Mouse (Mus musculus) liver, adult 2 months (tissue): ENCODE measurements at regions not wholly inside any gene's neighbourhood (a gene's known extent, or its start where the extent isn't known, plus 50 kb on each side); places are given as distances from the start of the nearest gene placed in this dataset.

Source experiments
- DNase-seq: peaks from one replicate; pipeline ENCODE4 v3.0.0-alpha.2; 2011; ENCODE audit warnings: low read depth, low spot score; ENCODE audit errors: extremely low read depth
- H3K27ac ChIP-seq: fragments of 200-500 bp; replicated peaks from 2 replicates; pipeline ENCODE4 v1.5.1; 2012; ENCODE audit warnings: low read depth, mild to moderate bottlenecking, control low read depth, inconsistent platforms, low read length; ENCODE audit not compliant: insufficient read depth
- H3K27me3 ChIP-seq: fragments of 200-500 bp; 2 replicates; pipeline ENCODE4 v1.6.1; 2012; ENCODE audit warnings: mild to moderate bottlenecking, moderate library complexity, low read length, inconsistent platforms; ENCODE audit not compliant: control insufficient read depth, insufficient read depth
- H3K36me3 ChIP-seq: fragments of 200-500 bp; 2 replicates; pipeline ENCODE4 v1.6.1; 2012; ENCODE audit warnings: low read length, inconsistent platforms; ENCODE audit not compliant: control insufficient read depth, insufficient read depth
- H3K4me1 ChIP-seq: fragments of 200-500 bp; 2 replicates; pipeline ENCODE4 v1.6.1; 2011; ENCODE audit warnings: low read length; ENCODE audit not compliant: control insufficient read depth, insufficient read depth
- H3K4me3 ChIP-seq: fragments of 200-500 bp; 2 replicates; pipeline ENCODE4 v1.5.1; 2011; ENCODE audit warnings: low read depth, mild to moderate bottlenecking, control low read depth, low read length, moderate library complexity; ENCODE audit not compliant: insufficient read depth
- H3K79me2 ChIP-seq: fragments of 200-500 bp; 2 replicates; pipeline ENCODE4 v1.6.1; 2012; ENCODE audit warnings: inconsistent platforms, mild to moderate bottlenecking, low read length, moderate library complexity; ENCODE audit not compliant: control insufficient read depth, insufficient read depth
- H3K9ac ChIP-seq: fragments of 200-500 bp; 2 replicates; pipeline ENCODE4 v1.6.1; 2012; ENCODE audit warnings: low read depth, mild to moderate bottlenecking, control low read depth, inconsistent platforms, low read length
- CTCF ChIP-seq: fragments of 200-500 bp; IDR thresholded peaks from 2 replicates; pipeline ENCODE4 v1.5.1; 2011; ENCODE audit warnings: low read depth, low read length, control low read depth
- POLR2A ChIP-seq: fragments of 200-500 bp; IDR thresholded peaks from 2 replicates; pipeline ENCODE4 v1.6.1; 2011; ENCODE audit warnings: low read length, control low read depth; ENCODE audit not compliant: insufficient read depth; ENCODE audit errors: extremely low read depth
- WGBS: fragments of 180-500 bp; shearing (Covaris S2); methylation state at CpG from one replicate; pipeline ENCODE4 v1.1.7; 2018; 5-methylcytosine and 5-hydroxymethylcytosine counted together

- 37% methylated on average over 10 of the region's 10 CpGs for WGBS
- Histone ChIP-seq H3K4me3 (no peak overlapping the region), H3K27ac (no peak overlapping the region), H3K36me3 (no peaks in the 10 kb centered on the region), H3K4me1 (no peaks in the 10 kb centered on the region), H3K9ac (no peak overlapping the region), H3K27me3 (no peaks in the 10 kb centered on the region), H3K79me2 (no peaks in the 10 kb centered on the region)
- DNase-seq: peak; percentile 59
- TF ChIP-seq POLR2A (no peak), CTCF (peak; percentile 86)
Observed at GRCm38 (mm10) chr9:63843883-63844485, 86.2 kb upstream of the Smad3 start.

GRCm38 (mm10) chr9:63843431-63843830, 85.6 kb upstream of the Smad3 start:
- H3K4me1 ChIP-seq: no peaks in the 10 kb centered on the region
- 81% methylated on average over 2 of the region's 2 CpGs for whole genome bisulfite sequencing

GRCm38 (mm10) chr9:63841102-63841501, 83.3 kb upstream of the Smad3 start:
- Histone ChIP-seq H3K4me3 (no peak overlapping the region), H3K4me1 (no peaks in the 10 kb centered on the region), H3K79me2 (no peaks in the 10 kb centered on the region), H3K9ac (no peak overlapping the region), H3K36me3 (no peaks in the 10 kb centered on the region), H3K27me3 (no peaks in the 10 kb centered on the region), H3K27ac (no peak overlapping the region)
- TF ChIP-seq CTCF (no peak), POLR2A (no peak)
- no peak for DNase-seq
- WGBS: 88% methylated on average over 14 of the region's 14 CpGs

More at GRCm38 (mm10) chr9:63843431-63843830, 85.6 kb upstream of the Smad3 start:
- Histone ChIP-seq H3K36me3 (no peaks in the 10 kb centered on the region), H3K27ac (no peak overlapping the region), H3K4me3 (no peak overlapping the region), H3K79me2 (no peaks in the 10 kb centered on the region), H3K9ac (no peak overlapping the region), H3K27me3 (no peaks in the 10 kb centered on the region)
- TF ChIP-seq CTCF (no peak), POLR2A (no peak)
- DNase-seq: no peak

GRCm38 (mm10) chr9:63838996-63839772, 81.4 kb upstream of the Smad3 start:
- no peaks in the 10 kb centered on the region for H3K27me3 ChIP-seq
- no peaks in the 10 kb centered on the region for H3K4me1 ChIP-seq
- no peak overlapping the region for H3K9ac ChIP-seq
- H3K36me3 ChIP-seq: no peaks in the 10 kb centered on the region
- no peak for DNase-seq
- WGBS: 91% methylated on average over 14 of the region's 14 CpGs
- H3K27ac ChIP-seq: no peak overlapping the region
- TF ChIP-seq POLR2A (no peak), CTCF (no peak)
- no peak overlapping the region for H3K4me3 ChIP-seq
- H3K79me2 ChIP-seq: no peaks in the 10 kb centered on the region

GRCm38 (mm10) chr9:63837552-63837951, 79.8 kb upstream of the Smad3 start:
- 81% methylated on average over 6 of the region's 6 CpGs for WGBS
- no peak for DNase-seq
- no peak overlapping the region for H3K4me3 ChIP-seq
- H3K36me3 ChIP-seq: no peaks in the 10 kb centered on the region
- no peaks in the 10 kb centered on the region for H3K4me1 ChIP-seq
- H3K27ac ChIP-seq: no peak overlapping the region
- H3K79me2 ChIP-seq: no peaks in the 10 kb centered on the region
- no peak overlapping the region for H3K9ac ChIP-seq
- H3K27me3 ChIP-seq: no peaks in the 10 kb centered on the region
- TF ChIP-seq POLR2A (no peak), CTCF (peak; percentile 34)
